Mouse (Mus musculus) forebrain, embryonic 14.5 days (tissue): Measurements from ENCODE around the gene Lypd6b. TPM values are rescaled to one million over a fixed set of nuclear protein-coding genes. Genes with fewer than 3 reads are reported as not detected.

Experiments used
- ATAC-seq: fragments of 200-750 bp; cut with Nextera tagmentation; 2 replicates; pipeline ENCODE4 v1.8.0; 2017; ENCODE audit warnings: mild to moderate bottlenecking, moderate library complexity
- DNase-seq: peaks from one replicate; pipeline ENCODE4 v3.0.0-alpha.2; 2015; ENCODE audit warnings: low spot score
- H3K27ac ChIP-seq: fragments of 300-500 bp; sonication (generic); 2 replicates; pipeline ENCODE4 v1.5.1; 2014; ENCODE audit warnings: low read depth, mild to moderate bottlenecking, control low read depth, low read length, moderate library complexity
- H3K27me3 ChIP-seq: fragments of 300-500 bp; sonication (generic); replicated peaks from 2 replicates; pipeline ENCODE4 v1.6.1; 2014; ENCODE audit warnings: low read length, control low read depth, mixed read lengths; ENCODE audit not compliant: control insufficient read depth, insufficient read depth
- H3K36me3 ChIP-seq: fragments of 300-500 bp; sonication (generic); 2 replicates; pipeline ENCODE4 v1.6.1; 2014; ENCODE audit warnings: low read length, control low read depth; ENCODE audit not compliant: control insufficient read depth, insufficient read depth
- H3K4me1 ChIP-seq: fragments of 300-500 bp; sonication (generic); 2 replicates; pipeline ENCODE4 v1.6.1; 2014; ENCODE audit warnings: antibody characterized with exemption, low read length, control low read depth; ENCODE audit not compliant: control insufficient read depth, insufficient read depth
- H3K4me2 ChIP-seq: fragments of 300-500 bp; sonication (generic); 2 replicates; pipeline ENCODE4 v1.6.1; 2014; ENCODE audit warnings: mild to moderate bottlenecking, control low read depth, low read length
- H3K4me3 ChIP-seq: fragments of 300-500 bp; sonication (generic); 2 replicates; pipeline ENCODE4 v1.5.1; 2014; ENCODE audit warnings: low read depth, low read length, control low read depth
- H3K9ac ChIP-seq: fragments of 300-500 bp; sonication (generic); 2 replicates; pipeline ENCODE4 v1.6.1; 2014; ENCODE audit warnings: mild to moderate bottlenecking, low read length, control low read depth, moderate library complexity
- H3K9me3 ChIP-seq: fragments of 300-500 bp; sonication (generic); replicated peaks from 2 replicates; pipeline ENCODE4 v1.6.1; 2016; ENCODE audit warnings: low read length, control low read depth, mixed read lengths; ENCODE audit not compliant: control insufficient read depth
- WGBS: fragments of 180-500 bp; shearing (Covaris S2); extraction: QIAGEN DNeasy Blood & Tissue Kit; methylation state at CpG from one replicate; pipeline ENCODE4 v1.1.7; 2014; 5-methylcytosine and 5-hydroxymethylcytosine counted together
- polyA plus RNA-seq: library from polyadenylated mRNA; unstranded; fragments of >200 nt; fragmentation: Nextera tagmentation; extraction: Ambion mirVana; gene quantifications from 2 replicates; pipeline ENCODE4 v1.2.1, GENCODE M21; 2014

The Lypd6b gene
- polyA plus RNA-seq, 1 experiment from 2014 or later: 8.7 TPM

DNA sequence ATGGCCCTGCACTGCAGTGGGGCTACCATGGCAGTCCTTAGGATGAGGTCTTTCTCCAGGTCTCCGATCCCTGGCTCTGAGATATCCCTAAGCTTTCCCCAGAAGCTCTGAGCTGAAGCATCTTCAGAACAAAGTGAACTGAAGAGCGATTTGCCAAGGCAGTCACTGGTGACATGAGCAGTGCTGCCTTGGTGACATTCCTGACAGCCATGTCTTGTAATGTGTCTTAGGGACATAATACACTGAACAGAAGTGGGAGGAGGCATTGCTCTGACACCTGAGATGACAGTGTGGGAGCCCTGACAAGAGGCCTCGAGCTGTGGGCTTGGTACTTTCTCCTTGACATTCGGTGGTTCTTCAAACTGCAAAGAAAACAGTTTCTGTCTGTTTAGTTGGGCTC lies 11.1 kb upstream of the Lypd6b start:
- H3K27ac ChIP-seq: no peak overlapping the region
- no peak overlapping the region for H3K9ac ChIP-seq
- 0 out of 2 replicates have a peak, but pooled peaks cover 3% of the 10 kb centered on the region for H3K4me1 ChIP-seq
- H3K4me2 ChIP-seq: no peak overlapping the region
- DNase-seq (no peak), ATAC-seq (no peak)
- peaks cover 19% of the 10 kb centered on the region for H3K36me3 ChIP-seq
- H3K9me3 ChIP-seq: no peaks in the 10 kb centered on the region
- WGBS: 89% methylated on average over 4 of the region's 4 CpGs
- H3K27me3 ChIP-seq: no peaks in the 10 kb centered on the region
- H3K4me3 ChIP-seq: no peak overlapping the region

DNA sequence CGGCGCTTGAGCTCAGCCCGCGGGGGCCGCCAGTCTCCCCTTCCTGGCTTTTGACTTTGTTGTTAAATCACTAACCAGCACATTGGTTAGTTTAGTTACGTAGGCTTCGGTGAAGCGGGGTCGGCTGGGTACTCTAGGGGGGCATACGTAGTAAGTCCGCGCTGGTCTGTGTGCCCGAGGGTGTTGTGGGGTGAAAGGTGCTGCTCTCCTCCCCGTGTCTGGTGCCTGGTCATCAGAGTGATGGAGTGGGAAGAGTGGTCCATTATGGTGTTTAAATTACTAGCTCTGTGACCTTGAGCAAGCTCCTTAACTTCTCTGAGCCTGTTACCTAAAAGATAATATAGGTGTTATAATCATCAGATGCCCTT lies 547 bp downstream of the Lypd6b start:
- Histone ChIP-seq H3K9ac (peak overlapping the region; percentile 76), H3K9me3 (no peaks in the 10 kb centered on the region), H3K4me2 (peak overlapping the region; percentile 100), H3K4me1 (peaks cover 5% of the 10 kb centered on the region), H3K27me3 (peaks cover 4% of the 10 kb centered on the region; the same call in 1 of the 2 replicates), H3K36me3 (no peaks in the 10 kb centered on the region), H3K4me3 (peak overlapping the region; percentile 61), H3K27ac (no peak overlapping the region)
- DNase-seq (no peak), ATAC-seq (peak; percentile 41; the same call in 1 of the 2 replicates)
- WGBS: 1% methylated on average over 14 of the region's 14 CpGs

DNA sequence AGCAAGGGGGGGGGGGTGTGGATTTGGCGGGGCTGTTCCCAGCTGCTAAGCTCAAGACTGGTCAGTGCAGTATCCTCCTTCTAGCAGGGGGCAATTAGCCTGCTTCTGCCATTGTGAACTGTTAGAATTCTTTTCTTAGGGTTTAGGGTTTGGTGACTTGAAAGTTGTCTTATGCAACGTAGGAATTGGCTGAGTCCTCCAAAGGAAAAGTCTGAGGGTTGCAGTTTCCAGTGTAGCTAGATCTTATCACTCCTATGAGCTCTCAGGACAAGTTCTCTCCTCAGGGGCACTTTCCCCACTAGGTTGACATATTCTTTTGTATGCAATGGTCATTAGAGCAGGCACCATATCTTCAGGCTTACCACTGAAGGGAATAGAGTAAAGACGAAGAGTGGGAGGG lies 1.2 kb downstream of the Lypd6b start:
- peak overlapping the region; percentile 100; the same call in 1 of the 2 replicates for H3K4me2 ChIP-seq

DNA sequence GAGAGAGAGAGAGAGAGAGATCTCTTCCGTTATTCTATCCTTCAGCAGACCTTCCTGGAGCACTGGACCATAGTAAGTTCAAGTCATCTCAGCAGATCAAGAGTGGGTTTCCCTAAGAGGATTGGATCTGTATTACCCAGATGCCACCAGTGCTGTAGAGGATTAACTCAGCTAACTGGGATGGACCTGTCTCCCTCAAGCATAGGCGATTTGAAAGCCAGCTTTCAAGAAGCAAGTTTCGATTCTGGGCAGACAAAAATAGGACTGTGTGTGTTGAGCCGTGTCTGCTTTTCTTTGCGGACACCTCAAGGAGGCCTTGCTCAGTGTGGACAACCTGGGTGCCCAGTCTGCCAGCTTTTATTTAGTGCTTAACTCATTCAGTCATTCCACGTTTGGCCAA lies 1.6 kb downstream of the Lypd6b start:
- no peak overlapping the region for H3K4me3 ChIP-seq
- no peaks in the 10 kb centered on the region for H3K9me3 ChIP-seq
- DNase-seq (no peak), ATAC-seq (no peak)
- H3K9ac ChIP-seq: no peak overlapping the region
- H3K36me3 ChIP-seq: no peaks in the 10 kb centered on the region
- no peak overlapping the region for H3K4me2 ChIP-seq
- 75% methylated on average over 6 of the region's 6 CpGs for WGBS
- H3K4me1 ChIP-seq: peaks cover 5% of the 10 kb centered on the region
- no peak overlapping the region for H3K27ac ChIP-seq
- peaks cover 4% of the 10 kb centered on the region; the same call in 1 of the 2 replicates for H3K27me3 ChIP-seq

More for the DNA sequence above, 1.2 kb downstream of the Lypd6b start:
- Histone ChIP-seq H3K4me3 (no peak overlapping the region), H3K9ac (no peak overlapping the region), H3K9me3 (no peaks in the 10 kb centered on the region), H3K27me3 (peaks cover 4% of the 10 kb centered on the region; the same call in 1 of the 2 replicates), H3K36me3 (no peaks in the 10 kb centered on the region), H3K4me1 (peaks cover 5% of the 10 kb centered on the region), H3K27ac (no peak overlapping the region)
- ATAC-seq (no peak), DNase-seq (no peak)
- WGBS: 21% methylated on average over 3 of the region's 3 CpGs

DNA sequence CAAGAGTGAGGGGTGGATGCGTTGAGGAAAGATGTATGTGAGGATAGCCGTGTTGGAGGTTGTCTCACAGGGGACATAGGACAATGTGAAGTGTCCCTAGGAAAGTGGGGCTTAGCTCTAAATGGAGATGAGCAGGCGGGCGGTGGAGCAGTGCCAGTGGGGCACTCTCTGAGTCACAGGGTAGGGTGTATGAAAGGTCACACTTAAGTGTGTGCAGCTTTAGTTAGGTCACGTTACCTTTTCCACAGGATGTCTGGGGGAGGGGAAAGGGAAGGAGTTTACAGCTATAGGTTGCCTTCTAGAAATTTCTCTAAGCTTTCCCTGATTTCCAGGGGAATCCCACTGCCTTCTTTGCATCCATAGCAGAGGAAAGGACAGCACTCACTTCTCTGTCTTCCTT lies 2.0 kb downstream of the Lypd6b start:
- Histone ChIP-seq H3K36me3 (no peaks in the 10 kb centered on the region), H3K4me2 (no peak overlapping the region), H3K9ac (no peak overlapping the region), H3K4me1 (peaks cover 5% of the 10 kb centered on the region), H3K27ac (no peak overlapping the region), H3K4me3 (no peak overlapping the region), H3K9me3 (no peaks in the 10 kb centered on the region), H3K27me3 (peaks cover 4% of the 10 kb centered on the region; the same call in 1 of the 2 replicates)
- WGBS: 89% methylated on average over 5 of the region's 5 CpGs
- ATAC-seq (no peak), DNase-seq (no peak)

DNA sequence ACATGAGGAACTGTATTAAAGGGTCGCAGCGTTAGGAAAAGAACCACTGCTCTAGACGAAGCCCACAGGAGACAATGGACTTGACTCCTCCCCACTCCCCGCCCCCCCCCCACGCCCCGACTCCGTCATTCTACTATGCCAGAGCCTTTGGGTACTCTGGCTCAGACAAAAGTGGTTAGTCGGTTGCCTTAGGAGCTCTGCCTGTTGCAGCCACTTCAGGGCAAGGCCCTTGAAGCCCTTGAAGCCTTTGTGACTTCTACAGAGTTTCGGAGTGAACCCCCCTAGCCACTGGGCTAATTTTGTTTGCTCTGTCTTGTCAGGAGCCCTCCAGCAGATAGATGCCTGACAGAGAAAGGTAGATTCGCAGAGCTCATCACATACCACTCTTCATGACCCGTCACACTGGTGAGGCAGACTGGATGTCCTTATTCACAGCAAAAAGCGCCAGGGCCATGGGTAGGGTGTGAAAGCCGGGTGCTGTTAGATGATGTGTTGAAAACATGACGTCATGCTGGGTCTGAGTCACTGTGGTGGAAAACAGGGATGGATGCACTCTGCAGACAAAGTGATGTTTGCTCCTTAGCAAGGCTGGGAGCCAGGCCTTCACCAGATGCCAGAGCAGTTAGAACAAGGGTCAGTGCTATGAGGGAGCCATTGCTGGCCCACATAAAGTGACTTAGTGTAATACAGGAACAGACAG lies 10.1 kb downstream of the Lypd6b start:
- no peak overlapping the region for H3K27ac ChIP-seq
- no peak overlapping the region for H3K4me3 ChIP-seq
- no peaks in the 10 kb centered on the region for H3K9me3 ChIP-seq
- ATAC-seq (0 out of 2 replicates have a peak, but pooled peaks have one; percentile 29), DNase-seq (no peak)
- H3K4me2 ChIP-seq: no peak overlapping the region
- no peaks in the 10 kb centered on the region for H3K36me3 ChIP-seq
- no peaks in the 10 kb centered on the region for H3K4me1 ChIP-seq
- H3K9ac ChIP-seq: no peak overlapping the region
- WGBS: 61% methylated on average over 14 of the region's 14 CpGs
- H3K27me3 ChIP-seq: no peaks in the 10 kb centered on the region

DNA sequence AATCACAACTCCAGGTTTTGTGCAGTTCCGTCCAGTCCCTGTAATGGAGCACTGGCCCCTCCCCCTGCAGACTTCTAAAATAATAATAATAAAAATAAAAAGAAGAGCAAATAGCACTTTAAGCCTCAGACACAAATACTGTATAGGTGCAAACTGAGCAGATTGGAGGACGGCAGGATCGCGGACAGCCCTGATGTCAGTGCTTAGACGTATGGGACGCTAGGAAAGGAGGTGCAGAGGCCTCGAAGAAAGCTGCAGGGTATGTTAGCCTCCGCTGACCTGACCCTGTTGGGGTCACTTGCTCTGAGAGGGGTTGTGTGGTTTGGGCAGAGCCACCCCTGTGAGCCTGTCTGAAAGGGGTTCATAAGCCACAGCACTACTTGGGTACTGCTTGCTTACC lies 17.0 kb downstream of the Lypd6b start:
- Histone ChIP-seq H3K4me1 (0 out of 2 replicates have a peak, but pooled peaks cover 2% of the 10 kb centered on the region), H3K4me3 (no peak overlapping the region), H3K36me3 (no peaks in the 10 kb centered on the region), H3K9me3 (no peaks in the 10 kb centered on the region), H3K27me3 (no peaks in the 10 kb centered on the region), H3K4me2 (no peak overlapping the region), H3K9ac (no peak overlapping the region), H3K27ac (no peak overlapping the region)
- no peak for ATAC-seq
- DNase-seq: no peak
- WGBS: 83% methylated on average over 8 of the region's 8 CpGs

DNA sequence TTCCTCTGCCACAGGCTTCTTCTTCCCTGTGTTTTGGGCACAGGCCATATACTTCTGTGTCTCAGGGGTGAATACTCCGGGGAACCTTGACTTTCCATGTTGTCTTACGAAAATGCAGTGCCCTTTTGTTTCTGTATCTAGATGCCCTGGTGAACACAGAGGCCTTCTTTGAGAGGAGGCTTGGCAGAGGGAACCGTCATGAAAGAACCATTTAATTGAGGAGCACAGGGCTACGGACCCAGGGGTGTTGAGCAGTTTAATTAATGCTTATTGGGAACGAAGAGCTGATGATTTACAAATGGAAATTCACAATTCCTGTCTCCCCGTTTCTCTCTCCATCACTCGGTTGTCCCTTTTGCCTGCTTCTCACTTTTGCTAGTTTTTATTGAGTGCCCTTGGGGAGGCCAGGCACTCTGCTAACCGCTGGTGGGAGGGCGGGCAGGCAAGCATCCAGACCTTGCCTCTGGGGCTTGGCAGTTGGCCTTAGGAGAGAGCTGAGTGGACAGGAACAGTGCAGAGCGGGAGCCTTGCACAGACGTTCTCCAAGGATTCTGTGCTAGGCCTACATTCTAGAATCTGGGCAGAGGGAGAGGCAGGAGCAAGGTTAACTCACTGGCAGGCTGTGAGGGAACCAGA lies 18.4 kb downstream of the Lypd6b start:
- Histone ChIP-seq H3K4me1 (0 out of 2 replicates have a peak, but pooled peaks cover 2% of the 10 kb centered on the region), H3K9me3 (no peaks in the 10 kb centered on the region), H3K9ac (no peak overlapping the region), H3K36me3 (no peaks in the 10 kb centered on the region), H3K27me3 (no peaks in the 10 kb centered on the region), H3K4me3 (no peak overlapping the region), H3K4me2 (no peak overlapping the region), H3K27ac (no peak overlapping the region)
- 60% methylated on average over 11 of the region's 11 CpGs for WGBS
- ATAC-seq (no peak), DNase-seq (no peak)

DNA sequence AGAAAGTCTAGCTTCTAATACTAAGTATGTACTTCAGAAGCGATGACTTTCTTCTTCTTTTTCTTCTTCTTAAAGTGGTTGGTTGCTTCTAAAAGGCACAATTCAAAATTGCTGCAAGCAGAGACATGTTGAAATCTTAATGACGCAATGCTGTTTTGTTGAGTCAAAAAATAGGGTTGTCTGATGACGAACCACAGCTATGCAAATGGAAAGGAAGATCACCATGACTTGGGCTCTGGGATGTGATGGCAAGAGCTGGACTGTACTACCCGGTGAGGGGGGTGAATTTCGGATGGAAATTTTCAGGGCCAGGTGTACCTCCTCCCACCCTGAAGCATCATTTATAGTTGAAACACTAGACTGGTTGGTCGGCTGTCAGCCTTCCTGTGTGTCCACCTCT lies 22.0 kb downstream of the Lypd6b start:
- Histone ChIP-seq H3K4me2 (no peak overlapping the region), H3K4me1 (peaks cover 12% of the 10 kb centered on the region), H3K9me3 (no peaks in the 10 kb centered on the region), H3K4me3 (no peak overlapping the region), H3K36me3 (no peaks in the 10 kb centered on the region), H3K27me3 (no peaks in the 10 kb centered on the region), H3K27ac (no peak overlapping the region), H3K9ac (no peak overlapping the region)
- WGBS: 92% methylated on average over 6 of the region's 6 CpGs
- ATAC-seq (no peak), DNase-seq (no peak)
